Mouse (Mus musculus) CH12.LX (cell line): ENCODE data around the gene Ppt2. TPM values are rescaled to one million over a fixed set of nuclear protein-coding genes. Genes with fewer than 3 reads are reported as not detected.
A peak's percentile ranks its signal among the peaks of the same experiment; 100 is the strongest.

Experiments used
- DNase-seq: peaks from one replicate; pipeline ENCODE4 v3.0.0-alpha.2; 2013; ENCODE audit errors: extremely low read depth
- H3K27ac ChIP-seq: 2 replicates; pipeline ENCODE4 v1.5.1; 2012; ENCODE audit warnings: low read depth, mild to moderate bottlenecking, control low read depth, moderate library complexity; ENCODE audit not compliant: insufficient read depth
- H3K27me3 ChIP-seq: replicated peaks from 2 replicates; pipeline ENCODE3; 2012; ENCODE audit warnings: inconsistent platforms
- H3K36me3 ChIP-seq, 2 experiments: replicated peaks in 1 of 2; 2 replicates each; pipeline versions ENCODE3 to v1.6.1; 2012; ENCODE audit warnings: inconsistent platforms in 1 of 2, low read length in 1 of 2, mild to moderate bottlenecking in 1 of 2, mixed read lengths in 1 of 2, moderate library complexity in 1 of 2; ENCODE audit not compliant: control insufficient read depth in 1 of 2, insufficient read depth in 1 of 2
- H3K4me1 ChIP-seq, 2 experiments: 2 replicates each; pipeline ENCODE4 v1.6.1; 2012; ENCODE audit warnings: inconsistent platforms in 1 of 2, moderate library complexity in 1 of 2; ENCODE audit not compliant: insufficient read depth in 2 of 2, control insufficient read depth in 1 of 2
- H3K4me2 ChIP-seq: 2 replicates; pipeline ENCODE4 v1.6.1; 2012; ENCODE audit warnings: low read depth, mild to moderate bottlenecking, control low read depth; ENCODE audit not compliant: poor library complexity, insufficient read depth, severe bottlenecking
- H3K4me3 ChIP-seq, 3 experiments: fragments of 150-350 bp in 1 of 3; sonication (generic) in 1 of 3; replicated peaks in 1 of 3; 2 replicates each; pipeline versions ENCODE3 to v1.5.1; 2011 to 2012; ENCODE audit warnings: low read depth in 2 of 3, low read length in 2 of 3, mild to moderate bottlenecking in 2 of 3, moderate library complexity in 2 of 3, control low read depth in 1 of 3, improper control_type of control experiment in 1 of 3, inconsistent platforms in 1 of 3, mixed read lengths in 1 of 3; ENCODE audit not compliant: poor library complexity in 1 of 3
- H3K79me2 ChIP-seq: replicated peaks from 2 replicates; pipeline ENCODE4 v1.6.1; 2012; ENCODE audit warnings: mild to moderate bottlenecking, moderate library complexity; ENCODE audit not compliant: control insufficient read depth, poor library complexity, insufficient read depth, severe bottlenecking; ENCODE audit errors: extremely low read depth
- H3K9ac ChIP-seq: 2 replicates; pipeline ENCODE4 v1.6.1; 2012; ENCODE audit warnings: low read depth, mild to moderate bottlenecking, control low read depth, moderate library complexity; ENCODE audit not compliant: insufficient read depth
- H3K9me3 ChIP-seq: replicated peaks from 2 replicates; pipeline ENCODE3; 2012; ENCODE audit warnings: low read length, inconsistent platforms, mixed read lengths
- BHLHE40 ChIP-seq: IDR thresholded peaks from 2 replicates; pipeline ENCODE4 v1.6.1; 2011; ENCODE audit warnings: mild to moderate bottlenecking, low read depth, low read length, improper control_type of control experiment
- CHD2 ChIP-seq: IDR thresholded peaks from 2 replicates; pipeline ENCODE4 v1.6.1; 2011; ENCODE audit warnings: low read length, improper control_type of control experiment
- CTCF ChIP-seq, 2 experiments: IDR thresholded peaks in 1 of 2; conservative IDR thresholded peaks in 1 of 2; 2 replicates each; pipeline ENCODE4 v1.5.1; 2011 to 2012; ENCODE audit warnings: low read depth in 2 of 2, low read length in 2 of 2, improper control_type of control experiment in 1 of 2, inconsistent platforms in 1 of 2, mild to moderate bottlenecking in 1 of 2, moderate library complexity in 1 of 2
- E2F4 ChIP-seq: IDR thresholded peaks from 2 replicates; pipeline ENCODE4 v1.6.1; 2011; ENCODE audit warnings: low read depth, low read length, improper control_type of control experiment; ENCODE audit not compliant: insufficient replicate concordance
- ELF1 ChIP-seq: IDR thresholded peaks from 2 replicates; pipeline ENCODE4 v1.6.1; 2014; ENCODE audit warnings: low read depth, mild to moderate bottlenecking, inconsistent platforms, low read length, improper control_type of control experiment
- ETS1 ChIP-seq: conservative IDR thresholded peaks from 2 replicates; pipeline ENCODE4 v1.6.1; 2012; ENCODE audit warnings: low read depth, mild to moderate bottlenecking, inconsistent platforms, low read length, improper control_type of control experiment, moderate library complexity
- IRF4 ChIP-seq: IDR thresholded peaks from 2 replicates; pipeline ENCODE4 v1.6.1; 2014; ENCODE audit warnings: low read depth, mild to moderate bottlenecking, inconsistent platforms, low read length, improper control_type of control experiment
- JUN ChIP-seq: IDR thresholded peaks from 2 replicates; pipeline ENCODE4 v1.6.1; 2011; ENCODE audit warnings: low read depth, mild to moderate bottlenecking, low read length, improper control_type of control experiment, moderate library complexity; ENCODE audit not compliant: insufficient read depth
- KAT2A ChIP-seq: IDR thresholded peaks from 2 replicates; pipeline ENCODE4 v1.6.1; 2012; ENCODE audit warnings: low read length, improper control_type of control experiment, inconsistent platforms; ENCODE audit not compliant: insufficient replicate concordance
- MAFK ChIP-seq: IDR thresholded peaks from 2 replicates; pipeline ENCODE4 v1.6.1; 2011; ENCODE audit warnings: low read length, improper control_type of control experiment; ENCODE audit not compliant: insufficient replicate concordance
- MAX ChIP-seq: IDR thresholded peaks from 2 replicates; pipeline ENCODE4 v1.6.1; 2011; ENCODE audit warnings: low read length, improper control_type of control experiment
- MEF2A ChIP-seq: IDR thresholded peaks from 2 replicates; pipeline ENCODE4 v1.6.1; 2014; ENCODE audit warnings: low read depth, mild to moderate bottlenecking, inconsistent platforms, low read length, improper control_type of control experiment, borderline replicate concordance
- MXI1 ChIP-seq: IDR thresholded peaks from 2 replicates; pipeline ENCODE4 v1.6.1; 2011; ENCODE audit warnings: mild to moderate bottlenecking, low read depth, low read length, improper control_type of control experiment
- MYC ChIP-seq: IDR thresholded peaks from 2 replicates; pipeline ENCODE4 v1.6.1; 2011; ENCODE audit warnings: low read depth, mild to moderate bottlenecking, improper control_type of control experiment, low read length
- NELFE ChIP-seq: IDR thresholded peaks from 2 replicates; pipeline ENCODE4 v1.6.1; 2011; ENCODE audit warnings: low read depth, low read length, improper control_type of control experiment
- NRF1 ChIP-seq: IDR thresholded peaks from 2 replicates; pipeline ENCODE4 v1.6.1; 2014; ENCODE audit warnings: low read depth, mild to moderate bottlenecking, inconsistent platforms, low read length, improper control_type of control experiment, moderate library complexity
- PAX5 ChIP-seq: IDR thresholded peaks from 2 replicates; pipeline ENCODE4 v1.6.1; 2012; ENCODE audit warnings: low read length, inconsistent platforms, mixed read lengths
- POLR2A ChIP-seq: IDR thresholded peaks from 2 replicates; pipeline ENCODE4 v1.6.1; 2011; ENCODE audit warnings: low read depth, mild to moderate bottlenecking, improper control_type of control experiment, low read length
- POLR2AphosphoS2 ChIP-seq: IDR thresholded peaks from 2 replicates; pipeline ENCODE4 v1.6.1; 2011; ENCODE audit warnings: low read depth, low read length, improper control_type of control experiment
- RAD21 ChIP-seq: IDR thresholded peaks from 2 replicates; pipeline ENCODE4 v1.6.1; 2011; ENCODE audit warnings: low read depth, mild to moderate bottlenecking, low read length, improper control_type of control experiment, moderate library complexity
- RCOR1 ChIP-seq: conservative IDR thresholded peaks from 2 replicates; pipeline ENCODE4 v1.6.1; 2012; ENCODE audit warnings: low read depth, mild to moderate bottlenecking, inconsistent platforms, low read length, improper control_type of control experiment
- SIN3A ChIP-seq: IDR thresholded peaks from 2 replicates; pipeline ENCODE4 v1.6.1; 2012; ENCODE audit warnings: low read length, improper control_type of control experiment, inconsistent platforms
- SMC3 ChIP-seq: IDR thresholded peaks from 2 replicates; pipeline ENCODE4 v1.6.1; 2011; ENCODE audit warnings: low read depth, low read length, improper control_type of control experiment
- TBP ChIP-seq: conservative IDR thresholded peaks from 2 replicates; pipeline ENCODE4 v1.6.1; 2011; ENCODE audit warnings: low read depth, low read length, improper control_type of control experiment
- TCF12 ChIP-seq: IDR thresholded peaks from 2 replicates; pipeline ENCODE4 v1.6.1; 2014; ENCODE audit warnings: low read depth, mild to moderate bottlenecking, inconsistent platforms, low read length, improper control_type of control experiment
- UBTF ChIP-seq: IDR thresholded peaks from 2 replicates; pipeline ENCODE4 v1.6.1; 2012; ENCODE audit warnings: low read depth, mild to moderate bottlenecking, inconsistent platforms, low read length, improper control_type of control experiment, moderate library complexity
- USF1 ChIP-seq: IDR thresholded peaks from 2 replicates; pipeline ENCODE4 v1.6.1; 2014; ENCODE audit warnings: low read depth, mild to moderate bottlenecking, inconsistent platforms, low read length, improper control_type of control experiment
- ZKSCAN1 ChIP-seq: IDR thresholded peaks from 2 replicates; pipeline ENCODE4 v1.6.1; 2012; ENCODE audit warnings: low read depth, inconsistent platforms, low read length, improper control_type of control experiment, borderline replicate concordance
- ZMIZ1 ChIP-seq: IDR thresholded peaks from 2 replicates; pipeline ENCODE4 v1.6.1; 2012; ENCODE audit warnings: low read depth, mild to moderate bottlenecking, inconsistent platforms, low read length, improper control_type of control experiment
- ZNF384 ChIP-seq: IDR thresholded peaks from 2 replicates; pipeline ENCODE4 v1.6.1; 2012; ENCODE audit warnings: low read depth, low read length, improper control_type of control experiment, inconsistent platforms
- dilution Hi-C: fragments of 300-500 bp; cut with MboI; formaldehyde crosslinking; loops from 2 replicates; pipeline ENCODE4 v1.14.3; 2020; ENCODE audit warnings: low sequenced_read_pairs; ENCODE audit not compliant: extremely low pct_unique_long_range_greater_than_20kb, extremely low pct_ligation_motif_present
- in situ Hi-C: fragments of 300-500 bp; cut with MboI; formaldehyde crosslinking; loops from 3 replicates; pipeline ENCODE4 v1.14.3; 2019; ENCODE audit warnings: low sequenced_read_pairs, low pct_ligation_motif_present, low pct_unique_long_range_greater_than_20kb, mixed read lengths
- polyA plus RNA-seq: library from polyadenylated mRNA; unstranded; fragments of >175 nt; gene quantifications from 2 replicates; pipeline ENCODE4 v1.2.1, GENCODE M21; 2012; ENCODE audit warnings: low read depth; ENCODE audit not compliant: insufficient read length
- total RNA-seq, 2 experiments: library from RNA; depleted of rRNA; stranded (reverse); fragments of 300-350 nt in 1 of 2; fragments of >200 nt in 1 of 2; gene quantifications; 2 replicates each; pipeline ENCODE4 v1.2.3; 2012 to 2014

The Ppt2 gene
- total and polyA plus RNA-seq, 3 experiments, result 0.84 to 1.9 TPM; not detected in 1

- dilution Hi-C loops (no loop called here), in situ Hi-C loops (no loop called here)
- Histone ChIP-seq H3K9ac (peak overlapping the region; percentile 65), H3K27me3 (peaks cover 4% of the 10 kb centered on the region), H3K4me1 (peaks cover 3 to 28% of the 10 kb centered on the region in 2 experiments; a peak in 2 of 4 replicates), H3K9me3 (no peaks in the 10 kb centered on the region), H3K27ac (no peak overlapping the region), H3K36me3 (no peaks in the 10 kb centered on the region), H3K4me2 (no peak overlapping the region; the same call in 1 of the 2 replicates), H3K4me3 (peak overlapping the region; percentile 74 to 88 (median 82)), H3K79me2 (no peaks in the 10 kb centered on the region; the same call in 1 of the 2 replicates)
- no peak for TF ChIP-seq ETS1
- TF ChIP-seq POLR2A, result peak; percentile 83
- peak; percentile 64 for TF ChIP-seq ELF1
- peak; percentile 84 for TF ChIP-seq TCF12
- TF ChIP-seq RAD21, result no peak
- TF ChIP-seq JUN, result no peak
- 0 out of 2 replicates have a peak, but pooled peaks have one; percentile 26 for TF ChIP-seq TBP
- peak; percentile 82 for TF ChIP-seq NRF1
- TF ChIP-seq BHLHE40, result peak; percentile 63
- TF ChIP-seq MXI1, result peak; percentile 22; the same call in 1 of the 2 replicates
- peak; percentile 86 for TF ChIP-seq NELFE
- TF ChIP-seq POLR2AphosphoS2, result peak; percentile 77; the same call in 1 of the 2 replicates
- DNase-seq, result peak; percentile 90
Measured at GRCm38 (mm10) chr17:34587423-34587811, 40.9 kb downstream of the Ppt2 start.

GRCm38 (mm10) chr17:34586796-34587422 is 41.4 kb downstream of the Ppt2 start:
- no peak overlapping the region for H3K27ac ChIP-seq
- peaks cover 3 to 28% of the 10 kb centered on the region in 2 experiments; a peak in 2 of 4 replicates for H3K4me1 ChIP-seq
- no peaks in the 10 kb centered on the region for H3K9me3 ChIP-seq
- in situ Hi-C loops, result no loop called here
- peaks cover 4% of the 10 kb centered on the region for H3K27me3 ChIP-seq
- peak overlapping the region; percentile 63 for H3K9ac ChIP-seq
- no peaks in the 10 kb centered on the region; the same call in 1 of the 2 replicates for H3K79me2 ChIP-seq
- H3K4me3 ChIP-seq, result peak overlapping the region; percentile 62 to 82 (median 74)
- dilution Hi-C loops, result no loop called here
- H3K36me3 ChIP-seq, result no peaks in the 10 kb centered on the region
- DNase-seq, result peak; percentile 83
- H3K4me2 ChIP-seq, result peak overlapping the region; percentile 77
- TF ChIP-seq PAX5 (no peak), MYC (no peak), ZMIZ1 (peak; percentile 7; the same call in 1 of the 2 replicates), KAT2A (no peak), RAD21 (no peak), MEF2A (no peak), NELFE (no peak), IRF4 (no peak), CHD2 (no peak), NRF1 (no peak), UBTF (no peak), JUN (no peak), TBP (no peak), CTCF (conservative IDR thresholded peaks at IDR 0.05 in 1 of 2, IDR thresholded peaks at IDR 0.05 in 1 of 2; ENCODE audit: low read depth in 2 of 2, low read length in 2 of 2) (no peak), ELF1 (no peak), ZNF384 (no peak), MAX (0 out of 2 replicates have a peak, but pooled peaks have one; percentile 24), ZKSCAN1 (no peak), MAFK (no peak), E2F4 (no peak), SMC3 (no peak), SIN3A (peak; percentile 26; the same call in 1 of the 2 replicates), BHLHE40 (no peak), RCOR1 (no peak), USF1 (peak; percentile 3; the same call in 1 of the 2 replicates), MXI1 (peak; percentile 74)
